Mouse (Mus musculus) megakaryocyte progenitor cell, adult 5-6 weeks (primary cell): ENCODE data around the gene Rbm14. TPM values are rescaled to one million over a fixed set of nuclear protein-coding genes. Genes with fewer than 3 reads are reported as not detected.
"Not testable (repeated sequence)": the region's sequence is repeated elsewhere in the genome, so short reads cannot be mapped to it uniquely, and the experiment has no call there.

ENCODE experiments used
- ATAC-seq: replicated peaks from 2 replicates; pipeline ENCODE4 v1.8.0; 2016; ENCODE audit warnings: mild to moderate bottlenecking, moderate TSS enrichment, inconsistent platforms; ENCODE audit not compliant: poor library complexity
- total RNA-seq, 2 experiments: library from RNA; stranded (forward) in 1 of 2; stranded (reverse) in 1 of 2; fragments of 157-497, 149-512 nt in 1 of 2; fragments of 200-1000 nt in 1 of 2; gene quantifications; 2 replicates each; pipeline versions ENCODE4 v1.2.3 to v1.2.4; 2015 to 2017

Rbm14 gene
- total RNA-seq, 2 experiments from 2014 or later = 18.9 to 45.9 TPM

DNA sequence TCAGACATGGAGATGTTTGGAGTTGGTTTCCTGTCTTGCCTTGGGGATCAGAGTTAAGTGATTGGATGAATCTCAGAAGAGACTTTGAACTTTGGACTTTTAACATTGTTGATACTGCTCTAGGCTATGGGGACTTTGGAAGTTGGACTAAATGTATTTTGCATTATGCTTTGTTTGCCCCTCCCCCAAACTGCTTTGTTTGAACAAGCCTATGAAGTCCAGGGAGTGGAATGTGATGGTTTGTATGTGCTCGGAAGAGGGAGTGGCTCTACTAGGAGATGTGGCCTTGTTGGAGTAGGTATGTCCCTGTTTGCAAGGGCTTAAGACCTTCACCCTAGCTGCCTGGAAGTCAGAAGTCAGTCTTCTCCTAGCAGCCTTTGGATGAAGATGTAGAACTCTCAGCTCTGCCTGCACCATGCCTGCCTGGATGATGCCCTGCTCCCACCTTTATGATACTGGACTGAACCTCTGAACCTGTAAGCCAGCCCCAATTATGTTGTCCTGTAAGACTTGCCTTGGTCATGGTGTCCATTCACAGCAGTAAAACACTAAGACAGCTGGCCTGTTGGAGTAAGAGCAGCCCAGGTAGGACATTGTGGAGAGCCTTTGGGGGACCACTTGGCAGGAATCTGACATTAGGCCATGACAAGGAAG lies 5.9 kb upstream of the Rbm14 start:
- no peak for ATAC-seq

DNA sequence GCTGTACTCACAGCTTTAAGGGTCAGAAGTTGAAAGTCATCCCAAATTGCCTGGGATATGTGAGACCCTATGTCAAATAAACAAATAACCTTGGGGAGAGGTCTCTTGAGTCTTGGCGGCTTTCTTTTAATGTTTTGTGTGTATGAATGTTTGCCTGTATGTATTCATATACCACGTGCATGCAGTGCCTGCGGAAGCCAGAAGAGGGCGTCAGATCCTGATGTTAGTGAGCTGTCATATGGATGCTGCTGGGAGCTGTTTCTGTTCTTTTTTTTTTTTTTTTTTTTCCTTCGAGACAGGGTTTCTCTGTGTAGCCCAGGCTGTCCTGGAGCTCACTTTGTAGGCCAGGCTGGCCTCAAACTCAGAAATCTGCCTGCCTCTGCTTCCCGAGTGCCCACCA lies 1.6 kb upstream of the Rbm14 start:
- ATAC-seq = no peak

DNA sequence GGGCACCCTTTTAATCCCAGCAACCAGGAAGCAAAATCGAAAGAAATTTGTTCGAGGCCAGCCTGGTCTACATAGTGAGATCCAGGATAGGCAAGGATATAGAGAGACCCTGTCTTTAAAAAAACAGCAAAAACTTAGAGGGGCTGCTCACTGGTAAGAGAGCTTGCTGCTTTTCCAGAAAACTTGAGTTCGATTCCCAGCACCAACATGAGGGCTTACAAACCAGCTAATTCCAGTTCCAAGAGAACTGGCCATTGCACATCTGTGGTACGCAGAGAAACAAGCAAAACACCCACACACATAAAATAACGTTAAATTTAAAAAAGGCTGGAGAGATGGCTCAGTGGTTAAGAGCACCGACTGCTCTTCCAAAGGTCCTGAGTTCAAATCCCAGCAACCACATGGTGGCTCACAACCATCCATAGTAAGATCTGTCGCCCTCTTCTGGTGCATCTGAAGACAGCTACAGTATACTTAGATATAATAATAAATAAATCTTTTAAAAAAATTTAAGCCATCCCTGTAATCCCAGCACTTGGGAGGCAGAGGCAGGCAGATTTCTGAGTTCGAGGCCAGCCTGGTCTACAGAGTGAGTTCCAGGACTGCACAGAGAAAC lies 1.0 kb upstream of the Rbm14 start:
- not testable (repeated sequence) for ATAC-seq

DNA sequence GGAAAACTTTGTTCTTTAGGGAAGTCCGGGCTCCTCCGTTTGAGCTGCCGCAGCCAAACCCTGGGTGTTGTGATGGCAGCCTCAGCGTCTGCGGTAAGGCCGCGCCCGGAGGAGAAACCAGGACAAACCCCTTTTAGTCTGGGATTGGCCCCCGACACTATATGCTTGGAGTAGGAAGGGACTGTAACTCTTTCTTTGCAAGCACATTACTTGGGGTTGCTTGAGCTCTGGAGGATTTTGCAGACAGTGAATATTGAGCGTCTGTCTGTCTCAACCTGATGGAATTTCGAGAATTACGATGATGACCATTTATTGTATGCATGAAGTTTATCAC lies 442 bp upstream of the Rbm14 start:
- ATAC-seq = no peak

DNA sequence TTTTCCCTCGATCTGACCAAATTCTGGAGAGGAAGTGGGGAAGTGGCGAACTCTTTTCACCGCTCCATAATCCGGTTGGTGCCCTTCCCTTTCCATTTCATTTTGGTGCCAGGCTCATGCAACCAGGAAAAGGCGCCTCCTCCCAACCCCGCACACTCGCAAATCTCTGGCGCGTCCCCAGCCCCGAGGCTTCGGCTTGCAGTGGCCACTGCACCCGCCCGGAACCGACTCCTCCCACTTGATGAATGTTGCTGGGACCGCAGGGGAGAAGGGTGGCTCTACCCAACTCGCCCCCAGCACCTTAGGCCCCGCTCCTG lies 730 bp downstream of the Rbm14 start:
- ATAC-seq = no peak

DNA sequence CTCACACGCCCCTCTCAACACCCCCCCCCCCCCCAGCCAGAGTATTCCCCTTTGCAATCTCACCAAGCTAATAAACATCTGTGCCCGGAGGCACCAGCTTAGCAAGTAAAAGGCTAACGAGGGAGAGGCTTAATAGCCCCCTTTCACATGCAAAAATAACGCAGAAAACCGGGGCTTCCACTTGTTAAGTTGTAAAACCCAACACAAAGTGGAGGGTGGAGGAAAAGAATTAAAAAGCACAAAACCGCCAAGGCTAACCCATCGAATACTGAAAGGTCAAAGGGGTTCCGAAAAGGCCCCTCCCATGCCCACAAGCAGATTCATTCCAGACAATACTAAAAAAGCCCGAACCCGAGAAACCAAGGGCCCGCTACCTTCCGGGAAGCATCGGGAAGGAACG lies 1.1 kb downstream of the Rbm14 start:
- no peak for ATAC-seq

DNA sequence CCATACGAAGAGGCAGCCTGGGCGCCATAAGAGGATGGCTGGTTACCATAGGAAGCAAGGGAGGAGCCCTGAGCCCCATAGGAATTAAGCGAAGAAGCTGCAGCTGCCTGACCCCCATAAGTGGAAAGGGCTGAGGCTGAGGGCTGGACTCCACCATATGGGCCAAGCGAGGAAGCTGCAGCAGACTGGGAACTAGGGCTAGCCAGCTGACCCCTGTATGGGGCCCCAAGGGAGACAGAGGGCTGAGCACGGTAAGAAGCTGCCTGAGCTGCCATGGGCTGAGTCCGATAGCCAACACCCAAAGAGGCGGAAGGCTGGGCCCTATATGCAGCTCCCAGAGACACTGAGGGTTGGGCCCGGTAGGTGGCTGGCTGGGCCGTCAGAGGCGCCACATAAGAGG lies 8.2 kb downstream of the Rbm14 start:
- ATAC-seq = no peak

DNA sequence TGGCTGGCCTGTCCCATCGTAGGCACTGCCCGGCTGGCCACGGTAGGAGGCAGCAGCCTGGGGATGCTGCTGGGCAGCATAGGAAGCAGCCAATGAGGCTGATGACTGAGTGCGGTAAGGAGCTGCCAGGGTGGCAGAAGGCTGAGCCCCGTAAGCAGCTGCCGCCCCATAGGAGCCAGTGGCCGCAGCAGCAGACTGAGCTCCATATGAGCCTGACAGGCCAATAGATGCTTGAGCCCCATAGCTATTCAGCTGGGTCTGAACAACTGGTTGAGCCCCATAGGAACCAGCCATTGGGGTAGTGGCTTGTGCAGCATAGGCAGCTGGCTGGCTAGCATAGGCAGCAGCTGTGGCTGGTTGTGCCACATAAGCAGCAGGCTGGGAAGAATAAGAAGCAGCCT lies 8.7 kb downstream of the Rbm14 start:
- ATAC-seq = no peak

DNA sequence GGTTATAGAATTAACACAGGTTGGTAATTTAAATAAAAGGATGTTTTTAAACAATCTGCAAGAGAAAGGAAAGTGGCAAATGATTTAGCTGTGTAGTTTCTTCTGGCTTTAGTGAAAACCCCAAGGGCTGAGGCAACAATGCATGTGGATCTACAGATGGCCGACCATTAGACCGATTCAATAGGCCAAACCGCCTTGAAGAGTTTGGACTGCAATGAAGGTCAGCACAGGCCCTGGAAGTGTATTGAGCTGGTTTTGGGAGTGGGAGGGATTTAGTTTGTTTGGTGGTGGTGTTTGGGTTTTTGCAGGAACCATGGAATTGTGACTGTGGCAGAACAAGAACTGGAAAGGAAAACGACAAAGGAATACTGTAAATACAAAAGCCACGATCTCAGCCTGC lies 12.4 kb downstream of the Rbm14 start:
- no peak for ATAC-seq

DNA sequence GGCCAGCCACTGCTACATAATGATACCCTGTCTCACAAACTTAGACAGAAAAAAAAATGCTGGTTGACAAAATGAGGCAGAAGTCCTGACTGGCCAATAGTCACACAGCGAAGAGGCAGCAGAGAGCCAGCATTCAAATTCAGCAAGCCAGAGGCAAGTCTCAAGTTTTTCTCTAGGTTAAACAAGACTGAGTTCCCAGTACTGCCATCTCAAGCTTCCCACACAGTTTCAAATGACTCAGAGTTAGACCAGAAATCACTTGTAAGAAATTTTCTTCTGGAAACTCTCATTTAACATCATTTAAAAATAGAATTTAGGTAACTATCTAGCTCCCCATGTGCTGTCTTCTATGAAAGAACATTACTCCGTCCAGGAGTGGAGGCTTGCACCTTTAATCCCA lies 13.6 kb downstream of the Rbm14 start:
- ATAC-seq = no peak

DNA sequence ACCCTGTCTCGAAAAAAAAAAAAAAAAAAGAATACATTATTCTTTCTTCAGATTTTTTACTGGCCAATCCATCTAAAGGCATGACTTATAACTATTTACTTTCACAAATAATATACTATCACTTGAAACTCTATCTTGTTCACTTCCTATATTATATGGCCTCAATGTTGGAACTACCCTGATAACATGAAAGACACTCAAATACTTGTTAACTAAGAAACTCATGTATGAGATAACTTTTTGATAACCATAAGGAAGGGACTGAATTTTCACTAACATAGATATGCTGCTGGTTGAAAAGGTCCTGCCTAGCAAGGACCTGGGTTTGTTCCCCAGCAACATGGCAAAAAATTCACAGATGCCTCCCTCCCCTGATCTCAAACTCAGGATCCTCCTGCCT lies 15.5 kb downstream of the Rbm14 start:
- no peak for ATAC-seq

DNA sequence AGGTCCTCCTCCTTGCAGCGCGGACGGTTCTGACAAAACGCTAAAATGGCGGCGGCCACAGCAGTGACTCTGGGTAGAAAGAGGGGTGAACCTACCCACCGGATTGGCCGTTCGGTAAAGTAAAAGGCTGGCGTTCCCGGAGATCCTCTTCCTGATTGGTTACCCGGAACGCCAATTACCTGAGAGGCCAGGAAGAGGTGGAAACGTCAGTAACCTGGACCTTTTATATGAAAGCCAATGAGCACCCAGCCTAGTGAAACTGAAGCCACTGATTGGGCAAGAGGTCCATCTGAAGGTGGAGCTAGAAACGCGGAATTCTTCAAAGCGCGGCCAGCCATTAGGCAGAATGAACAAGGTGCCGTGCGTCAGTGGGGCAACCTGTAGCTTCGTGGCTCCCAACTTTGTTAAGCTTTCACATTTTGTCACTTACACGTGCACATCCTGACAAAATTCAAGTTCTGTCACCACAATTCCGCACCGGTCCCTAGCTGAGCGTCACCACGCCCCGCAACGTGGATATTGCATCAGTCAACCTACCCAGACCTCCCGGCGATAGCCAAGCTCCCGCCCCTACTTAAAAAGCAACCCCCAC lies 17.5 kb downstream of the Rbm14 start, which contains the start of gene Rbm4:
Gene Rbm4 (minus strand): TSS at position 71 of the 592 bp plus-strand sequence.
- peak; percentile 97 for ATAC-seq

DNA sequence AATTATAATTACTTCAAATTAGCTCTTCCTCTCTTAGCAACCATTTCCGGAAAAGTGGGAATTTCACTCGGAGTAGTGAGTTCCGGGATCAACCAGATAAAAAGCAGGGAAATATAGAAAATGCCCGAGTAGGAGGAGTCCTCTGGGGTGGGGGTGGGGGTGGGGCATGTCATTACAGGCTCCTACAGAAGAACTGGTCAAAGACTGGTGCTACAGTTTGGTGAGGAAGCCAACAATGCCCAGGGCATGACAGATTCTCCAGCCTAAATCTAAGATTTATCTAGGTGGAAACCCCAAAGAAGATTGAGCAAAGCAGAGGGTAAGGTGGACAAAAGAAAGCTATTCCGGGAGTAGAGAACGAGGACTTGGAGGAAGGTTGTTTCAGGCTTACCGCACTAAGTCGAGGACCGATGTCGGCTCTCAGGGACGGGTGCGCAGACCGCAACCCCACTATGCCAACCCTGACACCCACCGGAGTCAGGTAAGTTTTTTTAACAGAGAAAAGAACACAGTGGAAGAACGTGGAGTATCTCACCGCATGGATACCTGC lies 18.1 kb downstream of the Rbm14 start:
- peak; percentile 13; the same call in 1 of the 2 replicates for ATAC-seq

DNA sequence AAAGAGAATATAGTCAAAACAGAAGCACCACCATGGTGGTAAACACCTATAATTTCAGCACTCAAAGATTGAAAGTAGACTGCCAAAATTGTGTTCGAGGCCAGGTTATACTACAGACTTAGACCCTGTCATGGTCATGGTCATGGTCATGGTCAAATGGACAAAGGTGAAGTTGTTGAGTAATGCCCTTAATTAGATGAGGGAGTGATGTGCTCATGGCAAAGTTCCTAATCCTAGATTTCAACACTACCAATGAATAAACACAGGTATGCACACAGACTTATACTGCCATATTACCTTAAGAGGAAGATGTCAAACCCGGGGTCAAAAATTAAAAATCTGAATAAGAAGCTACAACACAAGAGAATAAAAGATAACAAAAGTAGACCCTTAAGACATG lies 25.1 kb downstream of the Rbm14 start:
- no peak for ATAC-seq

DNA sequence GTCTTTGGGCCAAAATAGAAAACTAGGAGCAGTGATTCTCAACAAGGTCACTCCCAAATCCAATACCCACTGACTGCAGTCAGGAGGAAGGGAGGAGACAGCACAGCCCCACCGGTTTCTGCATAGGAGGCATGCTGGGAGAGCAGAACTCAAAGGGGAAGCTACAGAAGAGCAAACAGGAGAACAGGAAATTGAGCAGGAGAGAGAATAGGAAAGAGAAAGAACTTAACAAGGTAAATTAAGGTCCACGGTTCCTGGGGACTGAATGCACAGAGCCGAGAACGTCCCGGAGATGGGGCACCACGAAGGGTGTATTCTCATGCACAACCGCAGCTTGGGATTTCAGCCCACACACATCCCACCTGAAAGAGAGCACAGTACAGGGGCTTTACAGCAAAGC lies 26.2 kb downstream of the Rbm14 start:
- ATAC-seq = no peak

DNA sequence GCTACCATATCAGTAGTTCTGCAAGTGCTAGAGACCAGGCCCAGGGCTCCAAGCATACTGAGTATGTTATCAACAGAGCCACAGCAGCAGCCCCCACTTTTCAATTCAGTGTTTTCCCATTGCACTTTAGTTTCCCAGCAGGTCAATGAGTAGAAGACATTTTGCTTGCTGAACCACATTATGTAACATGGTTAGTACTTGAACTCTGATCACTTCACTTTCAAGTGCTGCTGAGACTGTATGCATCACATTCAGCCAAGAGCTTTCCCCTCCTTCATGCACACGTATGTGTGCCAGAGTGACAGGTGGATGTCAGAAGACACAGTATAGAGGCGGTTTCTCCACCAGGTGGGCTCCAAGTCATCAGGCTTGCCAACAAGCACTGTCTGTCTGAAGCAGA lies 28.5 kb downstream of the Rbm14 start:
- no peak for ATAC-seq

DNA sequence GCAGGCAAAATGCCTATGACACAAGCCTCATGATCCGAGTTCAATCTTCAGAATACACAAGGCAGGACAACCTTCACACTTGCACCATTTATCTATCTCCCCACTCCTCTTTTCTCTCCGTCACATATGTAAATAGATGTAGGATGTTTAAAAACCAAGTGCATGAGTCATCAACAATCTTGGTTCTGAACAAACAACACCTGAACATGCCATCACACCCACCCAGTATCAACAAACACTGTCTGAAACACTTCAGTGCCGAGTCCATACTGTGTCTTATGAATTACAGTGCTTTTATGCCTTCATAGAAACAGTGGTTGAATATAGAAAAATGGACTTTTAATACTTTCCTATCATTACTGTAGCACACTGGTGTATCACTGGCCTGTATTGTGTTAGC lies 38.6 kb downstream of the Rbm14 start:
- ATAC-seq = no peak

DNA sequence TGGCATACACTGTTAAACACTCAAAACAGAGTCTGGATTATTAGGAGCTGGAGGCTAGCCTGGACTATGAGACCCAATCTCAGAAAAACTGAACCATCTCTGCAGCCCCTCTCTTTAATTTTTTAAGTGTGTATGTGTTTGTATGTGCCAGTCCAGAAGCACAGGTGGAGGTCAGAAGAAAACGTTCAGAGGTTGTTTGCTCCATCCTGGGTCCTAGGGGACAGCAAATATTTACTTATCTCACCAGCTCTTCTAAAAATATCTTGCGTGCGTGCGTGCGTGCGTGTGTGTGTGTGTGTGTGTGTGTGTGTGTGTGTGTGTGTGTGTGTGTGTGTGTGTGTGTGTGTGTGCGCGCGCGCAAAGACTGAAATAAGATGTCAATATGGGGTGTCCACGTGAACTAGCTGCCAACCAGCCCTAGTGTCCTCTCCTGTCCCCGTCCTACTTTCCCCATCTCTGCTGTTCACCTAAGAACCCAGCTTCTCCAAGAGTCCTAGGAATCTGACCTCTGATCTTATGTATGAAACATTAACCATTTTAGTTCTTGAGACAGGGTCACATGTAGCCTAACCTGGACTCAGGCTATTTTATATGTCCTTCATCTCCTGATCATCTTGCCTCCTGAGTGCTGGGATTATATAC lies 43.8 kb downstream of the Rbm14 start:
- ATAC-seq = no peak

DNA sequence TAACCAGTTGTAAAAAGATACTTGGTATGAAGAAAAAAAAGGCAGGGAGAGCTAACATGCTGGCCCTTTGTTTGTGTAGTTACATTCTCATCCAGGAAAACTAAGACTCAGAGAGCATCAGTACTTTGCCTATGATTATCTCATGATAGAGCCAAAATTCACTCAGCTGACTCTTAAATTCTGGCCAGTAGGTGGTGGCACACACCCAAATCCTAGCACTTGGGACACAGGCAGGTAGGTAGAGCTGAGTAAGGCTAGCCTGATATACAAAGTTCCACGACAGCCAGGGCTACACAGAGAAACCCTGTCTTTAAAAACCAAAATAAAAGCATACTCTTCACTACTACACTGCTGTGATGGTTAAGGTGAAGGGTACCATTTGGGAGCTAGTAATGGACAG lies 48.6 kb downstream of the Rbm14 start:
- ATAC-seq = no peak

DNA sequence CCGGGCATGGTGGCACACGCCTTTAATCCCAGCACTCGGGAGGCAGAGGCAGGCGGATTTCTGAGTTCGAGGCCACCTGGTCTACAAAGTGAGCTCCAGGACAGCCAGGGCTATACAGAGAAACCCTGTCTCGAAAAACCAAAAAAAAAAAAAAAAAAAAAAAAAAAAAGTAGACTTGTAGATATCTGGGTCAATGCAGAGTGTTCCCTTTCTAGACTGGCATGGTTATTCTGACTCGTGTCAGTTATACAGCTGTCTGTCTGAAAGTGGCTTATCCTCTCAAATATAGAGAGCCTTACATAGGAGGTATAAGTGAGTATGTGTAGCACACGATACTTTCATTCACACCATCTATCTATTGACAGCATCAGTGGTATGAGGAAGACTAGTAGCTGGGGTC lies 50.9 kb downstream of the Rbm14 start:
- ATAC-seq = not testable (repeated sequence)

DNA sequence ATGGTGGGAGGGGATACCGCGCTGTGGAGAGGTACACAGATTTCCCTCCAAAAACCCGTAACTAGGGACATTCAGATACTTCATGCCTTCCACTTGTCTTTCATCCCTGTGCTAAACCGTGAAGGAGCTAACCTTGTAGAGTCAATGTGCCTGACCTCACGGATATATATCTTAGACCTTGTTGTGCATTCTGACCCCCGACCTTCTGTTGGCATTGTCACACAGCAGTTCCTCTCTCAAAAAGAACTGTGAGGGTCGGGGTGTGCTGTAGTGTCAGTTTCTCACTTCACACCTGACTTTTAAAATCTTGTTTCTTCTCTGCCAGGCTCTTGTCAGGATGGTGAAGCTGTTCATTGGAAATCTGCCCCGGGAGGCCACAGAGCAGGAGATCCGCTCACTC lies 54.5 kb downstream of the Rbm14 start:
- ATAC-seq = no peak
